Mouse (Mus musculus): ENCODE results near the gene Proz. TPM values are rescaled to one million over a fixed set of nuclear protein-coding genes. Genes with fewer than 3 reads are reported as not detected.

Gene Proz
- 1.5 TPM for polyA plus RNA-seq (2017; shearing (Covaris generic))

DNA sequence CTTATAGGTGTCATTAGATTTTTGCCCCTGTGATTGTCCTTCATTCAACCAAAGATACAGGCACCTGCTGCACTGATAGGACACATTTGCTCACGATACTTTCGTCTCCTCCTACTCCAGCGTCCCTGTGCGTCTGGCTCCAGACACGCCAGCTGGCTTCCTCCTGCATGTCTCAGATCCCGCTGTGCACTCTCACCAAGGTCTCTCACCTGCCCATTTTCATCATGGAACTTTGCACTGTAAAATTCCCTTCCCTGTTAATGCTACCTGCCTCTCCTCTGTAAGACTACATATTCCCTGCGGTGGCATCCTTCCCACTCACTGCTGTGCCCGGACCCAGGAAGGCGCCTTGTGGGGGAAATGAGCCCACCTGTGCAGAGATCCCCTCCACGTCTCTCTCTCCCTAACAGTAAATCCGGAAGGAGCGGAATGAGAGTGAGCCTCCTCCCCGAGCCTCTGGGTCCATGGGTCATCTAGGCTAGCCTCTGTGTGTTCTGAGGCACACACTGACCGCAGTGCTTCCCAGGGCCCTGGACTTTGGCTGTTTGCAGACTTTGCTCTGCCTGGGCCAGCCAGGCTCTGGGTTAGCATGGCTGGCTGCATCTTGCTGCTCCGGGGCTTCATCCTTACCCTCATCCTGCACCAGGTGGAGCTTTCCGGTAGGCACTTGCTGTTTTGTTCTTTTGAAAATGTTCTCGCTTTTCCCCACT, at the start of gene Proz:
Proz (plus strand) TSS at position 474 of the 710 bp plus-strand sequence.

DNA sequence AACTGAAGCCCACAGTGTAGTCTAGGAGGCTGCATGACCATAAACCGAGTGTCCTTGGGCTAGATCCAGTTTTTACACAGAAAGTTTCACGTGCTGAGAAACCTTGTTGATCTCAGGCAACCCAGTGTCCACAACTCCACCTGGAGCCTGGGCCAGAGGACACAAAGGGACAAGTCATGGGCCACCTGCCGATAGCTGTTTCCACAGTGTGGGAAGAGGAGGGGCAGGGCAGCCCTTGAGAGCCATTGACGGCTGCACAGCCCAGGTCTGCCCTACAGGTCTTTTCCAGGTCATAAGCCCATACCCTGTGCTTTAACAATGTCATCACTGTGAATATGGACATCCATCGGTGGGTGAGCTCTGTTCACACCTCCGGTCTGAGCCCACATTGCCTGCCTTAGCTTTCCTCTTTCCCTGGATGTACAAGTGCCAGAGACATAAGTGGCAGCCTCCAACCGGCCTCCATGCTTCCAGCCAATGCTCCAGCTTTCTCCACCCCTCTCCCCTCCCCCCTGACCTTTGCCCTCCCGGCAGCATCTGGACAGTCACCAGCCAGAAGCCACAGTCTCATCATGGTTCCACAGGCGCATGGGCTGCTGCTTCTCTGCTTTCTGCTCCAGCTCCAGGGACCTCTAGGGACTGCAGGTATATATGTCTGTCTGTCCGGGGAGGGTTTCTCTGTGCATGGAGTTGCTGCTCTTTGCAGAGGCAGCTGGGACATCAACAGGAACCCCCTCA, 35.1 kb upstream of the Proz start, which contains the start of gene F7:
F7 (plus strand) TSS at position 548 of the 738 bp plus-strand sequence.

DNA sequence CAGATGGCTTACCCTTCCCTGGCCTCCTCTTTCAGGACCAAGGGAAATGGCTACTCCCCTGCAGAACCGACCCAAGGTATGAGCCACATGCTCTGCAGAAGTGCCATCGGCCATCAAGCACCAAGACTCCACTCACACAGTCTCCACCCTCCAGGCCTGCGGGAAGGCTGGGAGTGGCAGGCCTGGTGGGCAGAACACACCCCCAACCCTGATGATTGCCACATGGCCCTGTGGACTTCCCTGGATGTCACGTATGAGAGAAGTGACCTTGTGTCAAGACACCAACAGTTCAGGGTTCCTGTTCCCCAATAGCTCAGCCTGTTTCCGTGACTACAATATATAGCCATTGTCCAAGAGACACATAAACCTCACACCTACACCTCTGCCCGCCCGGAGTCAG, 23.7 kb upstream of the Proz start, which contains the start of gene F10:
F10 (plus strand) TSS at position 294 of the 400 bp plus-strand sequence.

DNA sequence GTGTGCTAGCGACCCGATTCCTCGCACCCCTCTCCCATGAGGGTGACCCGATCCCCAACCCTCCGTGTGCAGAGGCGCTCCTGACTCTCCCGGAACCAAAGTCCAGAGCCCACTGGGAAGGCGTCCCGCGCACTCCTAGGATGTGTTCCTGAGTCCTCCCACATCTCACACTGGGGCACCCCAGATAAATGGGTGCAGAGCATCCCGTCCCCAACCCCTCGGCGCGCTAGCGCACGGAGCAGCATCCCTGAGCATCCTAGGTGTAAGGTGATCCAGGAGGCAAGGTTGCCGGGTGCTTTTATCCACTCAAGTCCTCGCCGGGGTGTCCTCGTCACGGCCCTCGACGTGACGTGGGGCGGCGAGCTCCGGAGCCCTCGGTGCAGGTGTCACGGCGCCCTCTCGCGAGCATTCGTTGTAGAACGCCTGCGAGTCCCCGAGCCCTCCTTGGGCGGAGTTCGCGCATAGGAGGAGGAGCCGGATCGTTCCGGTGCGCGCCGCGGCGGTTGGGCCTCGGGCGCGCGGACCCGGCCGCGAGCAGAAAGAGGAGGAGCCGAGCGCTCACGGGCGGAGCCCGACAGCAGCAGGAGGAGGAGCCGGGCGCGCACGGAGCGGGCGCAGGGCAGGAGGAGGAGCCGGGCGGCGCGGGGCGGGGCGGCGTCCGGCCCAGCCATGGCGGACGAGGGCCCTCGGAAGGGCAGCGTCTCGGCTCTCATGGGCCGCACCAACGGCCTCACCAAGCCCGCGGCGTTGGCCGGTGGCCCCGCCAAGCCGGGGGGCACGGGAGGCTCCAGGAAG, 44.6 kb downstream of the Proz start, which contains the start of the genes Pcid2 and Cul4a:
Pcid2 (minus strand) TSS at position 373 of the 795 bp plus-strand sequence.
Cul4a (plus strand) TSS at position 535 of the 795 bp plus-strand sequence.

Other genes with a start within 250 kb of the Proz start
- 0.16 TPM for gene Mcf2l, start 187.1 kb upstream of the Proz start, polyA plus RNA-seq (2017; shearing (Covaris generic))
- gene F7, start 34.9 kb upstream of the Proz start, polyA plus RNA-seq (2017; shearing (Covaris generic)), result not detected
- not detected for gene F10, start 23.6 kb upstream of the Proz start, polyA plus RNA-seq (2017; shearing (Covaris generic))
- 47.7 TPM for gene Pcid2, start 44.5 kb downstream of the Proz start, polyA plus RNA-seq (2017; shearing (Covaris generic))
- 26.8 TPM for gene Cul4a, start 44.7 kb downstream of the Proz start, polyA plus RNA-seq (2017; shearing (Covaris generic))
- gene Lamp1, start 98.2 kb downstream of the Proz start, polyA plus RNA-seq (2017; shearing (Covaris generic)), result 178 TPM
- 0.56 TPM for gene Grtp1, start 139.7 kb downstream of the Proz start, polyA plus RNA-seq (2017; shearing (Covaris generic))
- not detected for gene Adprhl1, start 193.2 kb downstream of the Proz start, polyA plus RNA-seq (2017; shearing (Covaris generic))
- 17.3 TPM for gene Dcun1d2, start 227.2 kb downstream of the Proz start, polyA plus RNA-seq (2017; shearing (Covaris generic))
- gene Tmco3, start 227.3 kb downstream of the Proz start, polyA plus RNA-seq (2017; shearing (Covaris generic)), result 25.1 TPM